30 mouse cellular contexts compared by ENCODE assay signal in genomic region chr15:52232442-52232841, GRCm38 (mm10).
DNase-seq lines count a peak whose midpoint lies in the region; ATAC-seq lines count a peak whose summit lies in the region.
"Had no signal": no experiment of that assay in that cellular context is flagged by ENCODE, and none has a peak within 500 bp of the region (broad histone marks: within the 10 kb centered on the region; RNA-seq: fewer than 3 reads in every experiment).

No protein-coding gene starts in this region.

- H3K36me3 ChIP-seq in heart, embryonic 15.5 days: no peaks in the 10 kb centered on the region
- H3K36me3 ChIP-seq in lung, embryonic 16.5 days (ENCODE audit: control insufficient read depth, insufficient read depth, low read length): no peaks in the 10 kb centered on the region
- H3K36me3 ChIP-seq in stomach, embryonic 15.5 days: no peaks in the 10 kb centered on the region
- H3K36me3 ChIP-seq: embryonic facial prominence, embryonic 12.5 days; forebrain, embryonic 10.5 days; limb, embryonic 13.5 days; liver, embryonic 12.5 days; midbrain, embryonic 12.5 days had no signal

- no peaks in the 10 kb centered on the region for H3K9me3 ChIP-seq in heart, embryonic 15.5 days (replicated peaks)
- no peaks in the 10 kb centered on the region for H3K9me3 ChIP-seq in lung, embryonic 16.5 days (ENCODE audit: control insufficient read depth, low read length)
- H3K9me3 ChIP-seq in stomach, embryonic 15.5 days: no peaks in the 10 kb centered on the region
- H3K9me3 ChIP-seq: embryonic facial prominence, embryonic 12.5 days; forebrain, embryonic 10.5 days; limb, embryonic 13.5 days; liver, embryonic 12.5 days; midbrain, embryonic 12.5 days had no signal

- peak; percentile 6 to 13 for DNase-seq in cerebellum, postnatal 10 days
- DNase-seq in cerebellum, postnatal 36 days: no peak
- DNase-seq in heart, postnatal 10 days: no peak
- no peak for DNase-seq in lung, postnatal 10 days
- DNase-seq in T-cell, adult 2 months (ENCODE audit: low spot score): no peak
- DNase-seq: adrenal gland, adult 8-10 months; cerebellum, adult 2 months; cerebellum, postnatal 25 days; forebrain, postnatal 0 days; kidney, adult 8-10 months; kidney, postnatal 10 days; layer of hippocampus, adult 9-11 months; liver, postnatal 0 days; retina, postnatal 1 day; right cerebral cortex, postnatal 25 days; spleen, adult 18-20 months; thymus, adult 2 months; thymus, postnatal 36 days had no signal

- H3K27me3 ChIP-seq in heart, embryonic 15.5 days: no peaks in the 10 kb centered on the region
- H3K27me3 ChIP-seq in lung, embryonic 16.5 days (ENCODE audit: control insufficient read depth, insufficient read depth, low read depth, low read length): no peaks in the 10 kb centered on the region
- H3K27me3 ChIP-seq in stomach, embryonic 15.5 days (replicated peaks): no peaks in the 10 kb centered on the region
- H3K27me3 ChIP-seq: CH12.LX; embryonic facial prominence, embryonic 12.5 days; limb, embryonic 13.5 days; liver, embryonic 12.5 days; midbrain, embryonic 12.5 days had no signal

- H3K4me2 ChIP-seq in heart, embryonic 15.5 days: no peak overlapping the region
- no peak overlapping the region for H3K4me2 ChIP-seq in lung, embryonic 16.5 days (ENCODE audit: low read depth, low read length)
- no peak overlapping the region for H3K4me2 ChIP-seq in stomach, embryonic 15.5 days
- H3K4me2 ChIP-seq: embryonic facial prominence, embryonic 12.5 days; limb, embryonic 13.5 days; liver, embryonic 12.5 days; midbrain, embryonic 12.5 days had no signal

- ATAC-seq in heart, embryonic 15.5 days (replicated peaks; ENCODE audit: insufficient number of reproducible peaks, insufficient read depth, low FRiP score, low read depth): 0 out of 2 replicates have a peak, but pooled peaks have one; percentile 22
- 0 out of 2 replicates have a peak, but pooled peaks have one; percentile 20 for ATAC-seq in lung, embryonic 16.5 days (ENCODE audit: low read depth)
- 0 out of 2 replicates have a peak, but pooled peaks have one; percentile 27 for ATAC-seq in stomach, embryonic 15.5 days (ENCODE audit: insufficient read depth, low FRiP score, low read depth)
- ATAC-seq: forebrain, postnatal 0 days; intestine, embryonic 16.5 days; liver, embryonic 12.5 days; liver, postnatal 0 days; lung, postnatal 0 days had no signal

- H3K4me3 ChIP-seq in heart, embryonic 15.5 days: no peak overlapping the region
- no peak overlapping the region for H3K4me3 ChIP-seq in lung, embryonic 16.5 days (ENCODE audit: low read length)
- no peak overlapping the region for H3K4me3 ChIP-seq in stomach, embryonic 15.5 days (replicated peaks)
- H3K4me3 ChIP-seq: embryonic facial prominence, embryonic 12.5 days; forebrain, embryonic 10.5 days; limb, embryonic 13.5 days; liver, embryonic 12.5 days; midbrain, embryonic 12.5 days had no signal

- 70% methylated on average over 5 of the region's 5 CpGs for WGBS in heart, embryonic 15.5 days
- 78% methylated on average over 5 of the region's 5 CpGs for WGBS in lung, embryonic 16.5 days
- WGBS in stomach, embryonic 15.5 days: 90% methylated on average over 5 of the region's 5 CpGs

- H3K4me1 ChIP-seq in heart, embryonic 15.5 days (replicated peaks): no peaks in the 10 kb centered on the region
- 0 out of 2 replicates have a peak, but pooled peaks cover 4% of the 10 kb centered on the region for H3K4me1 ChIP-seq in lung, embryonic 16.5 days (replicated peaks; ENCODE audit: control insufficient read depth, insufficient read depth, low read length)
- H3K4me1 ChIP-seq in stomach, embryonic 15.5 days: no peaks in the 10 kb centered on the region
- H3K4me1 ChIP-seq: embryonic facial prominence, embryonic 12.5 days; forebrain, embryonic 10.5 days; limb, embryonic 13.5 days; liver, embryonic 12.5 days; midbrain, embryonic 12.5 days had no signal

- intact Hi-C loops in heart, postnatal 10 days (cut with DNase I): no loop called here

- H3K27ac ChIP-seq in heart, embryonic 15.5 days: no peak overlapping the region
- H3K27ac ChIP-seq in lung, embryonic 16.5 days (ENCODE audit: low read length): no peak overlapping the region
- H3K27ac ChIP-seq in stomach, embryonic 15.5 days: no peak overlapping the region
- H3K27ac ChIP-seq: embryonic facial prominence, embryonic 12.5 days; forebrain, embryonic 10.5 days; limb, embryonic 13.5 days; liver, embryonic 12.5 days; macrophage; midbrain, embryonic 12.5 days had no signal

- H3K9ac ChIP-seq in heart, embryonic 15.5 days: no peak overlapping the region
- no peak overlapping the region for H3K9ac ChIP-seq in lung, embryonic 16.5 days (ENCODE audit: low read length)
- no peak overlapping the region for H3K9ac ChIP-seq in stomach, embryonic 15.5 days
- H3K9ac ChIP-seq: embryonic facial prominence, embryonic 12.5 days; forebrain, postnatal 0 days; limb, embryonic 13.5 days; liver, embryonic 12.5 days; liver, postnatal 0 days; midbrain, embryonic 12.5 days had no signal

Comparison
In these comparisons a context has a peak if more than half of its experiments do, and no peak if none do; other contexts are left out.
1. DNase-seq: peak in cerebellum, postnatal 10 days (2 of 2); none in cerebellum, postnatal 36 days (0 of 2), heart, postnatal 10 days (0 of 2), lung, postnatal 10 days (single experiment) and T-cell, adult 2 months (single experiment).
2. Peak in every context shown above with its lines, with median percentiles within 50 percentile points of each other: ATAC-seq.